Mouse (Mus musculus) layer of hippocampus, adult 8-10 months (tissue): Measurements from ENCODE around the gene Trim14. TPM values are rescaled to one million over a fixed set of nuclear protein-coding genes. Genes with fewer than 3 reads are reported as not detected.

Experiments
- DNase-seq, 2 experiments: peaks; one replicate each; pipeline ENCODE4 v3.0.0; 2022; ENCODE audit warnings: low spot score in 2 of 2
- total RNA-seq, 4 experiments: library from RNA; stranded (reverse); gene quantifications; 2 replicates each; pipeline ENCODE4 v1.2.4; 2022

The Trim14 gene
- total RNA-seq, 4 experiments from 2014 or later: 0.89 to 2.3 (median 1.8) TPM

DNA sequence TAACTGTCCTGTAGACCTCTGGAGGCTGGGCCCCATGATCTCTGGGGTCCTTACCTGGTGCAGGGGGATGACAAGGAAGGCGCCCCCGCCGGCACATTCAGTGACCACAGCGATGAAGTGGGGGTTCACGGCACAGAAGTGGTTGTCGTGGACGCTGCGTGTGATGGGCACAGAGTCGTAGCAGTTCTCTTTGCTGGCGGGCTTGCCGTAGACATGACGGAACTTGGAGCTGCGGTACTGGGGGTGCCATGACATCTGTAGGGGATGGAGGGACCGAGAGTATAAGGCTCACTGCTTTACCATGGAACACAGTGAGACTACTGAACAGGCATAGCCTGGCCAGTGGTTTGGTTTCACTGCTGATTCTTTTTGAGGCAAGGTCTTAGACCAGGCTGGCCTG, 26.9 kb upstream of the Trim14 start:
- no peak for DNase-seq

- DNase-seq: no peak
Measured at GRCm38 (mm10) chr4:46562037-46562436, 26.1 kb upstream of the Trim14 start.

DNA sequence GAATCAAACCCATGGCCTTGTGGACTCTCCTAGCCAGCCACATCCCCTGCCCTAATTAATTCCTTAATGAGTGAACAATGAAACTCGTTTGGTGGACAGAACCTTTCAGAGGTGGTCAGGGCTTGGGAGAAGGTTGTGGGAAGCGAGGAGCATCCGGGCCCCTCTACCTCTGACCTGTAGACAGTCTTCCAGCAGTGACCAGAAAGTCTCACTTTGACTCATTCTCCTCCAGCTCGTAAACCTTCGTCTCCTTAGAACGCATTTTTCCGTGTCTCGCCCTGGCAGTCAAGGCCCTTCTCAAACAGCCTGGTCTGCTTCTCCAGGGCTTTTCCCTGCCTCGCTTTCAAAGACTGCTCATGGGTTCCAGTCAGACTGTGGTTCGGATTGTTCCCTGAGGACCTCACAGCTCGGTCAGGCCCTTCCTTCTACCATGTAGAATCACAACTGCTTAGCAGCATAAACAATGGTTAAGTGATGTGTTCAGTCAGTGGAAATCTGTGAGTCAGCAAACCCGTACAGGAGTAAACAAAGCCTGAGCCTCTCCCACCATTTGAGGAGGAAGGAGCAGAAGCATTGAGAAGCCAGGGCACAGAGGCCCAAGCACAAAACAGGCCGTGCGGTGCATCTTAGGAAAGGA, 24.2 kb upstream of the Trim14 start:
- no peak for DNase-seq

- DNase-seq: no peak
Measured at GRCm38 (mm10) chr4:46558672-46559667, 23.0 kb upstream of the Trim14 start.

DNA sequence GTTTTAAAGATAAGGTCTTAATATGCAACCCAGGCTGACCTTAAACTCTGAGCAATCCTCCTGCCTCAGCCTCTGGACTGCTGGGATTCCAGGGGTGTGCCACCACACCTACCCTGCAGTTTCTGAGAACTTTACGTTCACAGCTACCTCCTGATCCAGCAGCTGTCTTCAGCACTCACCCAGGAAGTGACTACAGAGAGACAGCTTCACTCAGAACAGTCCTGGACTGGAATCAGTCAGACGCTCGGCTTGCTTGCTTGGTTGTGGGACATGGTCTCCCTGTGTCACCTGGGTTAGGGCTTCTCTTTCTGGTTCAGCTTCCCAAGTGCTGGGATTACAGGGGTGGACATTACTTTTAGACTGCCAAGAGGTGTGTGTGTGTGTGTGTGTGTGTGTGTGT, 21.0 kb upstream of the Trim14 start:
- DNase-seq: no peak

DNA sequence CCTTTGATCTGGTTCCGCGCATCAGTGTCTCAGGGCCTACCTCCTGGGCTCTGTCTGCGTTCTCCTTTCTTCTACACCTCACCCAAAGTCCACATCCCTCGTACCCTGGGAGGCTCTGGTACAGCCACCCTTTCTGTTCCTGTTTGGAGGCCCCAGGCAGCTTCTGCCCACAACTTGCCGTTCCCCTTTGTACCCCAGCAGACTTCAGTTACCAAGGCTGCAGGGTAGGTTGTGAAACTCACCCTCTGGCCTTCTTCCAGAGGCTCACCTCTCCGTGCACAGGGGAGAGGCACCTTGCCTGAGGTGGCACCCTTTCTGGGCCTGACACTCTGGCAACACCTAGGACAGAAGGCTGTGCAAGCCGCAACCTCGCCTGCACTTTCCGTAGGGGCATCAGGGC, 19.8 kb upstream of the Trim14 start:
- DNase-seq: no peak

GRCm38 (mm10) chr4:46554295-46555069, 18.5 kb upstream of the Trim14 start:
- DNase-seq: no peak

DNA sequence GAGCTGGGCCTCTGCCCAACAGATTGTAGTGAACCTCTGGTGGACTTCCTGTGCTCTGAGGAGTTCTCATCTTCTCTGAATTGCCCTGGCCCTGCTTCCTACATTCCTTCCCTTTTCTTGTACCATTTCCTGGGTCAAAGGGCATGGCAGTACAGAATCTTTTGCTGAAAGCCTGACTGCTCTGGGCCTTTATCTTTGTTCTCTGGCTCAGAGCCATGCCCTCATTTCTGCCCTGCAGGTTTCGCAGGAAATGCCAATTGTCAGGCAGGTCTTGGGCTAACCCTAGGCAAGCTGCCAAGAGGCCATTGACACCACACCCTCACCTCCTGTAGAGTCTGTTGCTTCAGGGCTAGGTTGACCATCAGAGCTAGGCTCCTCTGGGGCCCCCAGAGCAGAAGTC, 17.9 kb upstream of the Trim14 start:
- DNase-seq: no peak

GRCm38 (mm10) chr4:46550406-46550805, 14.5 kb upstream of the Trim14 start:
- DNase-seq: no peak

DNA sequence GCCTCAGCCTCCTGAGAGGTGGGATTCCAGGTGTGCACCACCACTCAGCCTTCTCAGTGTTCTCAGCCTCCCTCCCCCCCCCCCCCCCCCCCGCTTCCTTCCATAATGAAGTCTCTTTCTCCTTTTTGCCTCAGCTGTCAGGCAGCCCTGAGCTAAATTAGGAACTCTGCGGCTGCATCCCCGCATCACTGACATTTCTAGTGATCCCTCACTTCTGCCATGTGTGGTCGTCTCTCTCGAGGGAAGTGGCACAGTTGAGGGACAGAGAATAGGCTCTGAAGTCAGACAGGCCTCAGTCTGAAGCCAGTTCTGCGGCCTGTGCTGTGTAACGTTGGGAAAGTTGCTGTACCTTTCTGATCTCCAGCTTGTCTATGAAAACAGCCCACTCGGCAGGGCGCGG, 14.0 kb upstream of the Trim14 start:
- DNase-seq: no peak

GRCm38 (mm10) chr4:46546709-46547108, 10.8 kb upstream of the Trim14 start:
- DNase-seq: no peak

GRCm38 (mm10) chr4:46545498-46545897, 9.6 kb upstream of the Trim14 start:
- DNase-seq: no peak

DNA sequence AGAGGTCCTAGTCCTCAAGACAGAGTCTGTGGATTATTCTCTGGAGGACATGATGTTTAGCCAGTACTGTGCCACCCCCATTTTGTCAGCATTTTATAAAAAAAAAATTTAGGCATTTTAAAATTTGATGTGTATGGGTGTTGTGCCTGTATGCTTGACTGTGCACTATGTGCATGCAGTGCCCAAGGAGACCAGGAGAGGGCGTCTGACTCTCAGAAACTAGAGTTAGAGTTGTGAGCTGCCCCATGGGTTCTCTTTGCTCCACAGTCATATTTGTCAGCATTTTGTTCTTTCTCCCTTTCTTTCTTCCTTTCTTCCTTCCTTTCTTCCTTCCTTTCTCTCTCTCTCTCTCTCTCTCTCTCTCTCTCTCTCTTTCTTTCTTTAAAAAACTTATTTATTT, 8.4 kb upstream of the Trim14 start:
- no peak for DNase-seq

DNA sequence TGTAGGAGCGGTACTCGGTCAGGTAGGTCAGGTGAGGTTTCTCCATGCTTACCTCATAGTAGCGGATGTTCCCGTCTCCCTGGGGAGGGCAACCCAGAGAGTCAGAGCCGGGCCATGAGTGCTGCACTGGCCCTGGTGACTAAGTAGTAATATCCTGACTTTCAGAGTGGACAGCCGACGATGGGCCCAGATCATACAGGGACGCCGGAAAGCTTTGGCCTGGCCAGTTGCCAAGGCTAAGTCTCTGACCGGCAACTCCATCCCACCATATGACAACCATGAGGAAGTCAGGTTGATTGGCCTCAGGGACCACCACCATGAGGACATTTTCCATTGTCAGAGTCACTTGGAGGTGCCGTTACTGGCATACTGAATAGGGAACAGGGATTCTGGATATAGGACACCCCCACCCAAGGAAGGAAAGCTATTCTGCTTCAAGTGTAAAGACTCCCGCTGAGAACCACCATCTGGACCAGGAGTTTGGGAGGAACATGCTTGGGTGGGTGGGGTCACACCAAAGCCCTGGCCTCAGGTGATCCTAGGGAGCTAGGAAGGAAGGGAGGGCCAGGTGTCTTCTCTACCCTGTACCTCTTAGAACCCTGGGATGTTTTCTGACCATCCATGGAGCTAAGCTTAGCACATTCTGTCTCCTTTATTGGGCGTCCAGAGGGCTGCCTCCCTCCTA, 7.6 kb upstream of the Trim14 start:
- DNase-seq: no peak

DNA sequence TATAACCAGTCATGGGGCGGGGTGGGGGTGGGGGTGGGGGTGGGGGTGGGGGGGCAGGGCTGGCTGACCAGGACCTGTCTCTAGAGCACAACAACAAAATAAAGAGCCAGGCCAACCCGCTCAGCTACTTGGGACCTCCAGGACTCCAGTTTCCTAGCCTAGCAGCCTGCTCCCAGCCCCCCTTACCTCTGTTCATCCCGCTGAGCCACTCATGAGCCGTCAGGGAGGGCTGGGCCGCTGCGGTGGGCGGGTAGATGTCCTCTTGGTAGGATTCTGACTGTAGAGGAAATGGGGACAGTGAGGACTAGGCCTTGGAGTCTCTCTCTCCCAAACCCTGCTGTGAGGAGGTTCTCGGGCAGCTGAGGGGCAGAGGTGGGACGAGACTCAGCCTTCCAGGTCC, 5.8 kb upstream of the Trim14 start:
- DNase-seq: no peak

DNA sequence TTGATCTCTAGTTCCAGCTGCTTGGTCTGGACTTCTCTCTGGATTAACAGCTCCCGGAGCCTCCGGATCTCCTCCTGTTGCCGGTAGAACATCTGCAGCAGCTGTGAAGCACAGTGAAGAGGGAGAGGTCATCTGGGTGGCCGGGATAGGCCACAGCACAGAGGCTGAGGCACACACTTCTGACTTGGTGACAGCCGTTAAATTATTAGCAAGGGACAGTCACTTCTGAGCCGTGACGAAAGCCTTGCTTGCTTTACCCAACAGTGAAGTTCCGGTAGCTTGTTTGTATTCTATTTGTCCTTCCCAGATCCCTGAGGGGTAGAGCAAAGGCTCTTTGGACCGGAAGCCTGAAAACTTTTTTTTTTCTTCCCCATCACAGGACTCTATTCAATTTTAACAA, 3.2 kb upstream of the Trim14 start:
- no peak for DNase-seq

DNA sequence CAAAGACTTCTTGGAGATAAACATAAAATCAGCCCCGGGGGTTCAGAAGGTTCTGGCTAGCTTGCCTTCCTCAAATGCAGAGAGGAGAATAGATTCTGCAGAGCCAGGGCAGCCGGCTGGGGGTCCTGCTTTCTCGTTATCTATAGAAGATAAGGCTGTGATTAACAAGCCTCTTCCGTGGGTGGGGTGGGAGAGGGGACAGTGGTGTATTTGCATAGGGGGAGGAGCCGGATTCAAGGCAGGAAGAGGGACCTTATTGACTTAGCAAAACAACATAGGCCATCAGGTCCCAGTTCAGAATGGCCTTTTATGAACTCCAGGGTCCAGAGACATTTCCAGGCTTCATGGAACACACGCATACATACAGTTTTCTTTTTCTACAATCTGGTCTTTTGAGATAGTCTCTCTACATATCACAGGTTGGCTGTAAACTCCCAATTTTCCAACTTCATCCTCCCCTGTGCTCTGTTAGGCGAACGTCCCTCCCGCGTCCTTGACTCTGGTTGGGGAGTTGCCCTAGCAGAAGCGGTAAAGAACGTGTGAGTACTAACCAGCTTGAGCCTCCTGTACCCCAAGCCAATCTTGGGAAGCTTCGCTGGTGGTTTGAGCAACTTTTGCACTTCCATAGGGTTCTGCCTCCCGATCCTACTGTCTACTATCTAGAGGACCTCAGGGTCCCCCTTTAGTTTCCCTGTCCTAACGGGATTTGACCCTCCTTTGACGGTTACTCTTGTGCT, 679 bp downstream of the Trim14 start:
- DNase-seq: no peak

DNA sequence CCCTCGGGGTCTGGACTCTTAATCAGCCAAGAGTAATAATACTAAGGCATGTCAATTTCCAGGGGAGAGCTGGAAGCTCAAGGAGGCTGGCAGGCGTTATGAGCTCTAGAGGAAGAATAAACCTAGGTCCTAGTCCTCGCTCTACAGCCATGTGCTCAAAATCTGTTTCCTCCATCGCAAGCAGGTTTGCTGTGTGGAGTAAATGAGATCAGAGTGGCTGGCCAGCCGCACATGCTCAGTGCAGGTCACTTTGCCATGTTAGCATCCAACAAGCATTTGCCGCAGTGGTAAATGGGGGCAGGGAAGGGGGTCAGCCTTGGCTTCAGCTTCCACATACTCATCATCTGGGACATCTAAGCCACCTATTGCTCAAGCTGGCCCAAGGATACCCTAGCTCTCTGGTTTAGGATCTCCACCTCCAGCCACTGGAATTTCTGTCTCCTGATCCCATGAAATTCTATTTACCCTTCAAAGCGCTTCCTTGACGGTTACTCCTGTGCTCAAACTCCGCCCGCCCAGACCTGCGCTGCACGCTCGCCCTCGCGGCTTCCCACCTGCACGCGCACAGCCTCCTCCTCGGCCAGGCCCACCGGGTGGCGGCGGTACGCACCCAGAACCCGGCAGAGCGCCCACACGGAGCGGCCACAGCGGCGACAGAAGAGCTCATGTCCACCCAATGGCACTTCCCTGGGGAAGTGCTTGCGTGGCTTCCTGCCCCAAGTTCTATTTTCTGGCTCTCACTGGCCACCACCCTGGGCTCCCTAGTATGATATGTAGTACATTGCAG, 1.8 kb downstream of the Trim14 start:
- no peak for DNase-seq

- no peak for DNase-seq
Measured at GRCm38 (mm10) chr4:46532926-46533325, 3.0 kb downstream of the Trim14 start.

GRCm38 (mm10) chr4:46532511-46532910, 3.4 kb downstream of the Trim14 start:
- DNase-seq: no peak
